Mouse (Mus musculus) E14TG2a.4 (cell line): Measurements from ENCODE around the gene Slc17a3.
A peak's percentile ranks its signal among the peaks of the same experiment; 100 is the strongest.

Source experiments
- H3K27me3 ChIP-seq: 2 replicates; pipeline ENCODE4 v1.6.1; 2014; ENCODE audit warnings: low read length, control low read depth; ENCODE audit not compliant: insufficient read depth
- H3K36me3 ChIP-seq: 2 replicates; pipeline ENCODE4 v1.6.1; 2014; ENCODE audit warnings: low read length, control low read depth; ENCODE audit not compliant: insufficient read depth
- H3K4me1 ChIP-seq: replicated peaks from 2 replicates; pipeline ENCODE4 v1.6.1; 2014; ENCODE audit warnings: low read depth, low read length, control low read depth
- H3K4me3 ChIP-seq: replicated peaks from 2 replicates; pipeline ENCODE4 v1.5.1; 2014; ENCODE audit warnings: mild to moderate bottlenecking, low read length
- H3K9me3 ChIP-seq: 2 replicates; pipeline ENCODE4 v1.6.1; 2014; ENCODE audit warnings: low read length, control low read depth
- CTCF ChIP-seq: conservative IDR thresholded peaks from 2 replicates; pipeline ENCODE4 v1.5.1; 2014; ENCODE audit warnings: low read length
- NANOG ChIP-seq: IDR thresholded peaks from 2 replicates; pipeline ENCODE4 v1.6.1; 2014; ENCODE audit warnings: borderline replicate concordance, low read length, mixed read lengths
- POU5F1 ChIP-seq: IDR thresholded peaks from 2 replicates; pipeline ENCODE4 v1.6.1; 2014; ENCODE audit warnings: low read length, borderline replicate concordance

Gene Slc17a3

DNA sequence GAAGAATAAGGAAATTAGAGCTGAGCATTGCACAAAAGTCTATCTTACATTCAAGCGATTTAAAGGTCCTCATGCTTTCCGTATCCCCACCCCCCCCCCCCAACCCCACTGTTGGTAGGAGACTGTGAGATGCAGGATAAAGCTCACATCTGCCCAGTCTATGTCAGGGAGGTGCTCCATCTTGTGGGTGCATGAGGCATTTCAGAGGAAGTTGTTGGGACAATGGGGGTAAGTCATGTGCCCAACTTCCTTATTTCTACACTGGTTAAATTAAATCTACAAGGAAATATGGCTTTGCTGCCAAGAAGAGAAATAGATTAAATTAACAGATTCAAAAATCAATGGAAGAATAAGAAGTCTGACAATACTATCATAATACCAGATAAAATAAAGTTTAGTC lies 46.3 kb downstream of the Slc17a3 start:
- H3K27me3 ChIP-seq: no peaks in the 10 kb centered on the region
- no peaks in the 10 kb centered on the region for H3K4me1 ChIP-seq
- H3K4me3 ChIP-seq: no peak overlapping the region
- H3K9me3 ChIP-seq: no peaks in the 10 kb centered on the region
- peak; percentile 33 for TF ChIP-seq CTCF
- TF ChIP-seq NANOG: no peak
- no peaks in the 10 kb centered on the region for H3K36me3 ChIP-seq

DNA sequence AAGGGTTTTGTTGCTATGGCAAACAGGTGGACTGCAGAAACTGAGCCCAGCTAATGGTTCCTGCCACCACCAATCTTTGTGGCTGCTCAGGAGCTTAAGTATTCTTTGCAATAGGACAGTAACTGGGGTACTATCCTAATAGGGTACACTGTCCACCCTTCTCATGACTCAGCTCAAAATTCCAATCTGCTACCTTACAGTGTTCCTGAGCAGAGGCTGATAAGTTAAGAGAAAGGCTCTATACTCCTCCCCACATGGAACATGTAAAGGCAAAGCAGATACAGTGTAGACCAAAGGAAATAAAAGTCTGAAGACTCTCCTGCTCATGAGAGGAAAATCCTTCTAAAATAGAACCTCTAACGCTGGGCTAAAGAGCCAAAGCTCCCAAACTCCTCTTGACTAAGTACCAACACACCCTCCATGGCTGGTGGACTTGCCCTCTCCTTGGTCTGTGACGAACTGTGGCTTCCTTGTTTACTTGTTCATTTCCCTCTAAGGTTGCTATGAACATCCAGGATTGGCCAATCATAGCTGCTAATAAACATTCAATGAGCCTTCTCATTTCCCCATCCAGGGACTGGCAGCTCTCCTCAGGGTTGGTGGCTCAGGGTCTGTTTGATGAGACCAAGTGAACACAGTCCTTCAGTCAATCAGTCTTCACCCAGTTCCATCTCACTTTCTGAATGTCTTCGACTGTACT lies 47.9 kb downstream of the Slc17a3 start:
- Histone ChIP-seq H3K9me3 (no peaks in the 10 kb centered on the region), H3K36me3 (no peaks in the 10 kb centered on the region), H3K27me3 (no peaks in the 10 kb centered on the region), H3K4me1 (no peaks in the 10 kb centered on the region), H3K4me3 (no peak overlapping the region)
- TF ChIP-seq CTCF: no peak
- TF ChIP-seq POU5F1: no peak
- no peak for TF ChIP-seq NANOG

- Histone ChIP-seq H3K9me3 (no peaks in the 10 kb centered on the region), H3K4me1 (no peaks in the 10 kb centered on the region), H3K4me3 (no peak overlapping the region), H3K27me3 (no peaks in the 10 kb centered on the region), H3K36me3 (no peaks in the 10 kb centered on the region)
- TF ChIP-seq CTCF (no peak), POU5F1 (no peak), NANOG (no peak)
These were observed 49.9 kb downstream of the Slc17a3 start for GRCm38 (mm10) chr13:23889011-23889605.

GRCm38 (mm10) chr13:23892592-23893268 lies 53.5 kb downstream of the Slc17a3 start:
- TF ChIP-seq NANOG (no peak), POU5F1 (no peak), CTCF (no peak)
- no peak overlapping the region for H3K4me3 ChIP-seq
- no peaks in the 10 kb centered on the region for H3K9me3 ChIP-seq
- H3K27me3 ChIP-seq: no peaks in the 10 kb centered on the region
- no peaks in the 10 kb centered on the region for H3K4me1 ChIP-seq
- H3K36me3 ChIP-seq: no peaks in the 10 kb centered on the region

DNA sequence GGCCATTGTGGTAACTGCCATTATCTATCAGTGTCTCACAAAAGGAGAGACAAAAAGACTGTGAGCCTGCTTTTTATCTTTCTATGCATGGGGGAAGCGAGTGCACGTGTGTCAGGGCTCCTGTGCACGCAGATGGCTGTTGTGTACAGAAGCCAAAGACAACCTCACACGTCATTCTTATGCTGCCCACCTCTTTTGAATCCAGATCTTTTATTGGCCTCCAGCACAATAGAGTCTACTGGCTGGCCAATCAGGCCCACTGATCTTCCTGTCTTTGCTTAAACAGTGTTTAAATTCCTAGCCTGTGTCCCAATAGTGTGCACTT lies 54.0 kb downstream of the Slc17a3 start:
- no peaks in the 10 kb centered on the region for H3K4me1 ChIP-seq
- H3K4me3 ChIP-seq: no peak overlapping the region
- H3K36me3 ChIP-seq: no peaks in the 10 kb centered on the region
- H3K9me3 ChIP-seq: no peaks in the 10 kb centered on the region
- H3K27me3 ChIP-seq: no peaks in the 10 kb centered on the region
- TF ChIP-seq CTCF (no peak), POU5F1 (no peak), NANOG (no peak)

DNA sequence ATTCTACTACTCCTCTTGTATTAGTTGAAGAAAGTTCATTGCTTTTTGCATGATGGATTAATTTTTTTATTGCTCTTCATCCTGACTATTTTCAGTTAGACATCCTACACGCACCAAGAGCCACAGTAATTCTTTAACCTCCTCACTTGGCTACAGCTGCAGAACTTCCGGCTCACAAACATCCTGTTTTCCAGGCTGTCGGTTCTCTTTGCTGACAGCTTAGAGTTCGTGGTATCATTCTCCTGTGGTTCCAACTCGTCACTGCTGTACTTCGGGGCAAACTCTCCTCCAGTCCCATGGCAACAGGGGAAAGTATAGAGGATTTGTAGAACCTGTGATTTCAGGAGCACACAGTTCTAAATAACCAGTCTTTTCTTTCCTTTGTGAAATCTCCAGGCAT lies 59.0 kb downstream of the Slc17a3 start:
- TF ChIP-seq POU5F1 (no peak), CTCF (no peak), NANOG (no peak)
- no peak overlapping the region for H3K4me3 ChIP-seq
- H3K9me3 ChIP-seq: no peaks in the 10 kb centered on the region
- no peaks in the 10 kb centered on the region for H3K36me3 ChIP-seq
- no peaks in the 10 kb centered on the region for H3K4me1 ChIP-seq
- no peaks in the 10 kb centered on the region for H3K27me3 ChIP-seq

GRCm38 (mm10) chr13:23906906-23907305 lies 67.7 kb downstream of the Slc17a3 start:
- Histone ChIP-seq H3K36me3 (no peaks in the 10 kb centered on the region), H3K4me1 (no peaks in the 10 kb centered on the region), H3K4me3 (no peak overlapping the region), H3K27me3 (no peaks in the 10 kb centered on the region), H3K9me3 (no peaks in the 10 kb centered on the region)
- TF ChIP-seq CTCF (no peak), NANOG (no peak), POU5F1 (no peak)

DNA sequence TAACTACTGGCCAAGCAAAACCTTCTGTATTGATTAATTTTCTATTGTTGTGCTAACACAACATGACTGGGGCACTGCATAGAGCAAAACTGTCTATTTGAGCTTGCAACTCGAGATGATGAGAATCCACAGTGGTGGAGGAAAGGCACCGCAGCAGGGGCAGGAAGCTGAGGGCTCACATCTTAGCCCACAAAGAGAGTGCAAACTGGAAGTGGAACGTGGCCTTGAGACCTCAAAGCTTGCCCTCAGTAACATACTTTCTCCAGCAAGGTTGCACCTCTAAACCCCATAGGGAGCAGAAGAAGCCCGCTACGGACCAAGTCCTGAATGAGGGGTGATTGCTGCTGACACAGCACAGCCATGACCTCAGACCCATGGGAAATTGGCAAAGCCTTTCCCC lies 70.9 kb downstream of the Slc17a3 start:
- Histone ChIP-seq H3K4me3 (no peak overlapping the region), H3K27me3 (no peaks in the 10 kb centered on the region), H3K36me3 (no peaks in the 10 kb centered on the region), H3K4me1 (no peaks in the 10 kb centered on the region), H3K9me3 (no peaks in the 10 kb centered on the region)
- TF ChIP-seq CTCF (no peak), POU5F1 (no peak), NANOG (no peak)
